Mouse (Mus musculus): ENCODE results near the gene Tpp2.
"Not testable (repeated sequence)": the region's sequence is repeated elsewhere in the genome, so short reads cannot be mapped to it uniquely, and the experiment has no call there.

Gene Tpp2

DNA sequence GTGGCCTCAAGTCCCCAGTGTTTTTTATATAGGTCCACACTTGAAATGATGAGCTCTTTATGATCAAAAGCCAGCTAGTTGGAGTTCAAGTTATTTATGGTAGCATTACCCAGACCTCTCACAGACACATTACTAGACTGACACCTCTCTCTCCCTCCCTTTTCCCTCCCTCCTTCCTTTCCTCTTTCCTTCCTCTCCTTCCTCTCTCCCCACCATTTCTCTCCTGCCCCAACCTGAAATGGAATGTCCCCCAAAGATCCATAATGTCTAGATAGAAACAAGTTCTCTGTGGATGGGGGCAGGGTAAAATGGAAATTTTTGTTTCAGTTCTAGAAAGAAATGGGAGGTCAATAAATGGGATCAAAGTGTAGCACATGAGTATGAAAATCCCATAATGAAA, 86.5 kb downstream of the Tpp2 start, which contains the start of gene Mettl21c:
TSS of gene Mettl21c (minus strand) at position 101 of the 400 bp plus-strand sequence.
- DNase-seq (ENCODE audit: low spot score): no peak

DNA sequence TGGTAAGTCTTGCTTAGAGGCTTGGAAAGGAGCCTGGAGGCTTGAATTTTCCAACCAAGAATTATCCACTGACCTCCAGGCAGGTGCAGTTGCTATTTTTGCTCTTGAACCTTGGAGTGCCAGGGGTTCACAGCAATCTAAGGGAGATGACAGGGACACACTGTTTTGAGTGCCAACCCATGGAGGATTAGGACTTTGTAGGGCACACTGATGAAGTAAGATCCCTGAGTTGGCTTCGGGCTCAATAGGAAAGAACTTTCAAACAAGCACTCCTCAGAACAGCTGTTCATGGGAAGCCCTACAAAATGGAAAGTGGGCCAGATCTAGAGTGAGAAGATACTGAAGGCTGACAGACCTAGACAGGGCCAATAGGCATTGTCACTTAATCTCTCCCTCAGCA, 89.2 kb downstream of the Tpp2 start:
- DNase-seq (ENCODE audit: low spot score): no peak

DNA sequence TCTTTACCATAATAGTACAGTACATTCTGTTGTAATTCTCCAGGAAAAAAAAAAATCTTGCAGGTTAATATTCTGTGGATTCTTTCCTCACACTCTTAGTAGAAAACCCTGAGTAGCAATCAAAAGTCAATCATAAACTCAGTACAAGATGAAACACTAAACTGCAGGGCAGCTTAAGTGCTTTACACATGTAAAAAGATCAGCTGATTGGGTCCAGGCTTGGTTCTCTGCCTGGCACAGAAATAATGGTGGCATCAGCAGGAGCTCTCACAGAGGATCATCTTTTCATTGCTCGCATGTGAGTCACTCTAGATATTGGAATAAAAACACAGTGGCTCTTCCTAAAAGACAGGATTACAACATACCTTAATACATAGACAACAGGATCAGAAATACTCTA, 94.2 kb downstream of the Tpp2 start:
- DNase-seq (ENCODE audit: low spot score): no peak

DNA sequence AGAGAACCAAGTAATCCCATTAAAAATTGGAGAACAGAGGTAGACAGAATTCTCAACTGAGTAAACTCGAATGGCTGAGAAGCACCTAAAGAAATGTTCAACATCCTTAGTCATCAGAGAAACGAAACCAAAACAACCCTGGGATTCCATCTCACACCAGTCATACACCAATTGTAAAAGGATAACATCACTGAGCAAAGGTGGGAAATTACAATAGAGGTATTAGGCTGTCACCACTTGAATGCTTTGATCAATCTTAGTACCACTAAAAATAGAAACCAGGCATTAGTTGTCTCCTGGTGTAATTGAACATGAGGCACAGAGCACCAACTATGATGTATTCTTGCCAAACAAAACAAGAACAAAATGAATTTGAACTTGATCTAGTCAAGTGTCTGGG, 98.8 kb downstream of the Tpp2 start:
- DNase-seq (ENCODE audit: low spot score): no peak

DNA sequence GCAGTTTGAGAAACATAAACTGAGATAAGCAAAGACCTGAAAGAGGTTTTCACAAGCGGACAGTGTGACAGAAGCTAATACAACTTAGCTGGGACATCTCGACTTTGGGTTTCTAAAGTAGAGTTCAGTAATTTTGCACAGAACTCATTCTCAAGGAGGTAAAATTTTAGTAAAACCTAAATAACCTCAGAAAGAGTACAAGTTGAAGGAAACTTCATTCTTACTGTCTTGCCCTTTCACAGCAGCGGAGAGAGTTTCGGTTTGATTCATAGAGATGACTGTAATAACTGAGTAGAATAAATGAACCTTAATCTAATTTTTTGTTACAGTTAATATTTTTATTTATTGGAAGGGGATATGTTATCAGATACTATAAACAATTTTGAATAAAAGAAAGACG, 99.5 kb downstream of the Tpp2 start:
- no peak for DNase-seq (ENCODE audit: low spot score)

DNA sequence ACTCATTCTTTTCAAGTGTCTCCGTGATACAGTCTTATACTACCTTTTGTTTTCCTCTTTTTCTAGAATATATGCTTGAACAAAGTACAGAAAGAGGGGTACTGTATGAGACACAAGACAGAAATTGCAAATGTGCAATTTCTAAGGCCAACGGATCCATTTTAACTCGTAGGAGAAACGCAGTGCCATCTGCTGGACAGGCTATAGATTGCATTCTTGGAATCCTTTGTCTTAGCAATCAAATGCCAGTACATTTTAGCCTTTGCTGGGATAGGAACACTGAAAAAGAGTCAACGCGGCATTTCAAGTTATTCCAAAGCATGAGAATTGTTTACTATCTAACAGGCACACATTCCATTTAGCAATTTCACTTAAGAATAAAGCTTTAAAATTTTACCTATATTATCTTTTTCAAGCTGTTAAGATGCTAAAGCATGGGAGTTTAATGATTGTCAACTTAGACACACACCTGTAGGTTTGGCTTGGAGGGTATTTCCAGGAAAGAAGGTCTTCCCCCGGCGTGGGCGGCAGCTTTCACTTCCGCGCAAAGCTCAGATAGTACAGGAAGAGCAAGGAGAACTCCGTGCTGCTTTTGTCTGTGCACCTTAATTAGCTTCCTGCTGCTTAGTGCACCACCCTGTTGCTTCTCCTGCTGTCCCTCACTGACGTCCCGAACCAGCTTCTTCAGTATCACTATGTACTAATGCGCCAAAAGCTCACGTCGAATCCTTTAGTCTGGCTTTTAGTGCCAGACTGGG, 108.5 kb downstream of the Tpp2 start:
- DNase-seq (ENCODE audit: low spot score): peak; percentile 81

DNA sequence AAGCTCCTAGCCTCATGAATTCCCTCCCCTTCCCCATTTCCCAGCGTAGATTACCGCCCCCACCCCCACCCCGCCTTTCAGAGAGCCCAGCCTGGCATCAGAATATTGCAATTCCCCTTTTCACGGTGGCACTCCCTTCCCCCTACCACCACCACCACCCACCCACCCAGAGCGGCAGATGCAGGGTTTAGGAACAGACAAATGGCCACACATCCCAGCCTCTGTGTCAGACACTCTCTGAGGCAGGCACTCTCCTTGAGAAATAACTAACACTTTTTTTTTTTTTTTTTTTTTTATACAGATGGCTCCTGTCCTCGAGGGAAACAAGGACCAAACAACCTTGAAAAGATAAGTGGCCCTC, 109.1 kb downstream of the Tpp2 start:
- no peak for DNase-seq (ENCODE audit: low spot score)

DNA sequence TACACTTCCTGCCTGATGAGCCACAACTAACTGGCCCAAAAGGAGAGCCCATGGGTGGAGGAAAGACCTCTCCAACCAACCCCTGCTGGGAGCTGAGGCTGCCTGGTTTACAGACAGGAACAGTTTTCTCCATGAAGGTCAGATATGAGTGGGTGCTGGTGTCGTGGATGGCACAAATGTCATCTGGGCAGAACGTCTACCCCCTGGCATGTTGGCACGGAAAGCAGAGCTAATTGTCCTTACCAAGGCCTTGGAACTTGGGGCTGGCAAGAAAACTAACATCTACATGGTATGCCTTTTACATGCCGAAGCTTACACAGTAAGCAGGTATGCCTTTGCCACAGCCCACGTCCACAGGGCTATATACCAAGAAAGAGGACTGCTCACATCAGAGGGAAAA, 112.2 kb downstream of the Tpp2 start:
- not testable (repeated sequence) for DNase-seq (ENCODE audit: low spot score)

DNA sequence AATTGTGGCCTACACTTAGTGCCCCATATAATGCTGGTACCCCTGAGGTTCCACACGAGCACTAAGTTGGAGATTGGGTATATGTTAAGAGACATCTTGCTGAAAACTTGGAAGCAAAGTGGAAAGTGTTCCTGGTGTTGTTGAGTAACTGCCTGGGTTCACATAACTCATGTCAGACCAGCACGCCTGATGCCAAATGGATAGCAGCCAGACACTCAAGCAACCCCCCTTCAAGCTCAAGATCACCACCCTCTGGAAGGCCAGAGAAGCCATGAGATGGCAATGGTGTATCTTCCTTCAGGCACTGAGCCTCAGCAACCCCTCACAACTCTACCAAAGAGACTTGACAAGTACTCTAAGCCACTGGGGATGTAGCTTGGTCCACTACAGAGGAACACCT, 113.1 kb downstream of the Tpp2 start:
- no peak for DNase-seq (ENCODE audit: low spot score)
